Mouse (Mus musculus): ENCODE results near the gene Chek1. TPM values are rescaled to one million over a fixed set of nuclear protein-coding genes. Genes with fewer than 3 reads are reported as not detected.
A peak's percentile ranks its signal among the peaks of the same experiment; 100 is the strongest.

The Chek1 gene
- 45.0 and 55.1 TPM in 2 replicates for total RNA-seq (2014; fragmentation: Nextera tagmentation)
- total RNA-seq (2017) = 122 and 141 TPM in 2 replicates

DNA sequence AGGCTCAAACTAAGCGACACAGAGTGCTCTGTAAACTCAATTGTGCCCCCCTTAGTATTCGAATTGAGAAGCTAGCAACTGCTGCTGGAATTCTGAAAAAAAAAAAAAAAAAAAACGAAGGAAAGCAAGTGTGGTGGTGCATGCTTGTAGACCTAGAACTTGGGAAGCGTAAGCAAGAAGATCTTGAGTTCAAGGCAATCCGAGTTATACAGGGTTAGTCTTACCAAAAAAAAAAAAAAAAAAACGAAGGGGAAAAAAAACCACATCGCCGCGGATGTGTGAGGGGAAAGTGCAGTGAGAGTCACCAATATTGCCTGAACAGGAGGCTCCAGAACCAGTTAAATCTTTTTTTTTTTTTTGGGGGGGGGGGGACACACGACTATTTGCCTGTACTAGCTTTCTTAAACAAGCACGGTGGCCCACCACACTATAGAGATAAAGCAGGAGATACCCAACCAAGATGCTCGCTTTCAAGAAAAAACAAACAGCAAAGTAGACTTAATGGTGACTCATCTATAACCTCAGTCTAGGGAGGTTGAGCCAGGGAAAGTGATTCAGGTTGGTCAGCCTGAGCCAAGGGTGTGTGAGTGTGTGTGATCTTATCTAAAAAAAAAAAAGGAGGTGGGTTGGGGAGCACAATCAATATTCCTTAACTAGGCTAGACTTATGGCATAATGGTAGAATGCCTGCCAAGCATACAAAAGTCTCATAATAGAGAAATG, at the start of gene Chek1:
Chek1 (minus strand) TSS at position 32 of the 722 bp plus-strand sequence.
- ATAC-seq (replicated peaks; ENCODE audit: poor library complexity, severe bottlenecking) = no peak

DNA sequence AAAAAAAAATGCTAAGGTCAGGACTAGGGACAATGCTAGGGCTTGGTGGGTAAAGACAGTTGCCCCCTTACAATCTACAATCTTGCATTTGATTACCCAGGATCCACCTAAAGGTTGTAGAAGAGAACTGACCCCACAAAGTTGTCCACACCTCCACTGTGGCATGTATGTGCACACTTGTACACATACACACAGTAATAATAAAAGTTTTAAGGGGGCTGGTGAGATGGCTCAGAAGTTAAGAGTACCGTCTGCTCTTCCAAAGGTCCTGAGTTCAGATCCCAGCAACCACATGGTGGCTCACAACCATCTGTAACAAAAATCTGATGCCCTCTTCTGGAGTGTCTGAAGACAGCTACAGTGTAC, 42.2 kb upstream of the Chek1 start:
- no peak for ATAC-seq (replicated peaks; ENCODE audit: poor library complexity, severe bottlenecking)

DNA sequence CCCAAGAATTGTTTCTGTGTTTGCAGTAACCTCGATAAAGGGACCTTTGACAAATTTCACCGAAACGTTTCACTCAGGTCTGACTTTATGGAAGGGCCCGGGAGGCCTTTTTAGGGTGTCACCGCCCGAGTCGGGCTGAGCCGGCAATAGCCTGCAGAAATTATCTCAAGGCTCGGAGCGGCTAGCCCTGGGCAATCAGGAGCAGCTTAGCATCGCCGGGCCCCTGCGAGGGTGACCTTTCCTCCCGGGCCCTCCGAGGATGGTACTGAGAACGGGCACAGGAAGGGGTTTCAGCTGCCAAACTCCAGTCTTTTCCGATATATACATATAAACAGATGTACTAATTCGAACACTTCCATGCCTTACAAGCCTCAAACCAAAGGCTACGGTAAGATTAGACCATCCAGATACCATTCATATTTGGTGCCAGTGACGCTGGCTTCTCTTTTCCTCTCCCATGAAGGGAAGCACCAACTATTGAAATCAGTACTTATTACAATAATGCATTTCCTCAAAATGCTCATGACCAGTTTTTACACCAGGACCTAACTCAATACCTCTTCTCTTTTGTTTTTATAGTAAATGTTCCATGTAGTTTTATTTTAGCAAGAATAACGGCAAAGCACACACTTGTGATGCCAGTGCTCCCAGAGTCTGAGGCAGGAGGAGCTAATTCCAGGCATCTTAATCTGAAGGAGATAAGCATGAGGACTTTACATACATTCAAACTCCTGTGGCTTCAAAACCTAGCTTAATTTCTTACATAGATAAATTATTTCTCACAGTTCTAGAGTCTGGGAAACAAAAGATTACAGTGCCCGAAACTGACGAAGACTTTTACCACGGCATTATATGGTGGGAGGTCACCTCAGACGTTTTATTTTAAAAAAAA, 41.5 kb upstream of the Chek1 start:
- peak; percentile 9; the same call in 1 of the 2 replicates for ATAC-seq (replicated peaks; ENCODE audit: poor library complexity, severe bottlenecking)

DNA sequence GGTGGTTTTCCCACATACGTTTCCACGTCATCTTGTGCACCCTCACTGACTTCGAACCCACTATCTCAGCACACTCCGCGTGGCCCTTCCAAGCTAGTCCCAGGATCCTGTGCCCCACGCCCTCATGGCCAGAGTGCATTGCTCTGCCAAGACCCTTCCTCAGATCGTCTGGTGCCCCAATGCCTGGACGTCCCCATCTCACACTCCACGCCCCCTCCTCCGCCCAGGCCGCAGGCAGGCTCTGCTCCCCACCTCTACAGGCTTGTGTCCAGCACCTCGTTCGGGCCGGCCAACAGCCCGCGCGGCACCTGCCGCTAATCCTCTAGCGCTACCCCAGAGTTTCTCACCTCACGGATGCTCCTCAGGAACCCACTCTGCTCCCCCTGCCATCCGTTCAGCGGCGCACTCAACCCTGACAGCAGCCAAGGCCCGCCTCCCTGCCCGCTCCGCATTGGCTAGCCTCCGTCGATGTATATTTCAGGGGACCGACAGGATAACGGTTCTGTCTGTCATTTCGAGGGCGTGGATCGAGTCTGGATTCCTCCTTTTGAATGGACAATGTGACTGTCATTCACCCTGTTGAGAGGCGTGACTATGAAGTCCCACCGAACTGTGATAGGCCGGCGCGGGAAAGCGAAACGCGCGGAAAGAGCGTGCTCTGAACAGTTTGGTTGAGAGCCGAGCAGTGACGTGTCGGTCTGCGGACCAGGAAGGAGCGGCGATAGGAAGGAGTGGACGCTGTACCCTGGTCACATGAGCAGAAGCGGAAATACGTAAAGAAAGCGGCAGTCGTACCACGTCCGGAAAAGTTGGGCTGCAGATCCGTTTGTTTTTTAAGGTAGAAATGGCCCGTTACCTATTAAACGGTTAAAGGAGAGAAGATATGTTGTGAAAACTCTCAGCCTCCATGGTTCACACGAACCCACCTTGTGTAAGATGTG, 40.6 kb upstream of the Chek1 start, which contains the start of gene Stt3a:
Stt3a (minus strand) TSS at position 477 of the 941 bp plus-strand sequence.
- ATAC-seq (replicated peaks; ENCODE audit: poor library complexity, severe bottlenecking) = peak; percentile 92

DNA sequence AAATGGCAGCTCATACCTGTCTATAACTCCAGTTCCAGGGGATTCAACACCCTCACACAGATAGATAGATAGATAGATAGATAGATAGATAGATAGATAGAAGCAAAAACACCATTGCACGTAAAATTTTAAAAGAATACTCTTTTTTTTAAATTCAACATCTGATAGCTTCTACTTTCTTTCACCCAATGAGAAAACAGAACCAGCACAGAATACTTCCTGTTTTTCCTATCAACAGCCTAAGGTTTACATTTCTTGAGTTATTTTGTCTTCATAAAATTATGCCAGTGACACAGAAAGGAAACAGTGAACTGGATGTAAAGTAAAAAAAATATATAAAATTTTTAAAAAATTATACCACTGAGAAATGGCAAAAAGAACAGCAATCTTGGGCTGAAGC, 37.5 kb upstream of the Chek1 start:
- no peak for ATAC-seq (replicated peaks; ENCODE audit: poor library complexity, severe bottlenecking)

DNA sequence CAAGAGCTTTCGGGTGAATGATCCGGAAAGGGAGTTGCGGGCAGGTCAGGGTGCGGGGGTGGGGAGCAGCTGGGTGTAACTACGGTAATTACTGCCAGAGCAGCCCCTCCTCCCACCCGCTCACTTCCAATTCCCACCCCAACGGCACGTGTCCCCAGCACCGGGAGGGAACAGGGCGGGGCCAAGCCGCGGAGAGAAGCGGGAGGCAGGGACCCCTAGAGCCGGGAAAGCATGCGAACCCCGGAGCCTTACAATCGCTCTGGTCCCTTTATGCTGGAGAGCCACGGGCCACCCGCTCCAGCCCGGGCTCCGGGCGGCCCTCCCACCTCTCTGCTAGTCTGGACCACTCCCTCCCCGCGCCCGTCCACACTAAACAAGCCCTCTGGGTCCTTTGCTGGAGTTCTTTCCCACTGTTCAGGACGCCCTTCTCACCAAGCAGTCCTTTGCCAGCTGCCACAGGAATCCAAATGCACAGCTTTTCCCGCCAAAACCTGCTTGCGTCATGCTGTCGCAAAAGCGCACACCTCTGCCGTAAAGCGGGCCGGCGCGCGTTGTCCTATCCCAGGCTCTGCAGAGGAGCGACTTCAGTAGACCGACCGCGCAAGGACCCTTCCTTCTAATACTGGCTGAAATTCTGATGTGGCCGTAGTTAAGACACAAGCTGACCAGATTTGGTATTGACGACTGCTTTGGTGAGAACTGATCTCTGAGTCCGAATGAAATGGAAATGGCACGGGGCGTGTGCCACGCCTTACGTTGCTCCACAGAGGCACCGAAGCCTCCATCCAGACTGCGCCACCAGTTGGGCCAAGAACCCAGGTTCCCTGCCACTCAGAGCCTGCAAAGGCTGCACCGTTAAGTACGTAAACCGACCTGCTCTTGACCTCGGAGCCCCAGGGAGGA, 483 bp downstream of the Chek1 start:
- peak; percentile 88 for ATAC-seq (replicated peaks; ENCODE audit: poor library complexity, severe bottlenecking)

DNA sequence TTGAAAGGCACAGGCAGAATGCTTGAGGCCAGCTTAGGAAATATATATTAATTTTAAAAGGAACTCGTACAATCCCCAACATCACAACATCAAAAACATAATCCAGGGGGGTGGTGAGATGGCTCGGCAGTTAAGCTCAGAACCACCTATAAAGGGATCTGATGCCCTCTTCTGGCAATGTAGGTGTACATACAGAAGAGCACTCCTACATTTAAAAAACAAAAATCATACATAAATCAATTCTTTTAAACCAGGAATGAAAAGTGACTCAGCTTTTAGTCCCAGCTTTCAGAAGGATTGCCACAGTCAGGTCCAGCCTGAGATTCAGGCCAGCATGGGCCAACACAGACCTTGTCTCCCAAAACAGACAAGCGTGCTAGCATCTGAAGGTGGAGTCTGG, 10.2 kb downstream of the Chek1 start:
- no peak for ATAC-seq (replicated peaks; ENCODE audit: poor library complexity, severe bottlenecking)

DNA sequence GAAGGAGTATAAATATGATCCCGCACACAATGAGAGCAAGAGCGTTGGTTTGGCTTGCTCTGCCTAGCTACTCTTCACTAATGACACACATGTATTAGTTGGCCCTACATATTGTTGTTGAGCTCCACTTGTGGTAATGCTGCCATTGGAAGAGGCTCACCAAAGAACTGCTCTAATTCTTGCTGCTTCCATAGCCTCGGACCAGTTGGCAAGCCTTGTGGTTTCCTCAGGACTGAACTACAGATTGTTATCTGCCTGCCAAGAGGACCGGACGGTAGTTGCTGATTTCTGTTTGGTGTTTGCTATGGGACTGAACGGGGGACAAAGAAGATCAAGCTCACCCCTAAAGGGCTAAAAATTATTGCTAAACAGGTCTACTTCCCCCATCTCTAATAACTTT, 19.6 kb downstream of the Chek1 start:
- no peak for ATAC-seq (replicated peaks; ENCODE audit: poor library complexity, severe bottlenecking)

DNA sequence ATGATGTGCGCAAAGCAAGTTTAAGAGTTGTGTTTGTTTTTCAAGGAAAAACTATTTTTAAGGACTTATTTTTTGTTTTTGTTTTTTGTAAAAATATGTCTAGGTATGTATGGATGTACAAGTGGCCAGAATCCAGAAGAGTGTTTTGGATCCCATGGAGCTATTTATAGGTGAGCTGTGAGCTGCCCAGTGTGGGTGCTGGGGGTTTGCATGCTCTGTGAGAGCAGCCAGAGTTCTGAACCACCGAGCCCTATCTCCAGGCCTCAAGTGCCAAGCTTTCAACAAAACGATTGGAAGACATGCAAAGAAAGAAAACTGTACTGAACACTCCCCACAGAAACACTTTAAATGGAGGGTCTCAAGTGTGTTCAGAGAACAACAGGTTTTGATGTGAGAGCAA, 20.9 kb downstream of the Chek1 start:
- ATAC-seq (replicated peaks; ENCODE audit: poor library complexity, severe bottlenecking) = no peak

DNA sequence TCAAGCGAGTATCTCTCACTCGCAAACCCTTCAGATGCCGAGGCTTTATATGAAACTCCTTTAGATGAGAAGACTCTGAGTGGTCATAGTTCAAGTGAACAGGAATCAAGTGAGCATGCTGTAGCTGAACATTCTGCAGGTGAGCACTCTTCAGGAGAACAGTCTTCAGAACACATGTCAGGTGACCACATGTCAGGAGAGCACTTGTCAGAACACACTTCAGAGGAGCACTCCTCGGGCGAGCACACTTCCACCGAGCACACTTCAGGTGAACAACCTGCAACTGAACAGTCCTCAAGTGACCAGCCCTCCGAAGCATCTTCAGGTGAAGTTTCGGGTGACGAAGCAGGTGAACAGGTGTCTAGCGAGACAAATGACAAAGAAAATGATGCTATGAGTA, 32.6 kb downstream of the Chek1 start:
- no peak for ATAC-seq (replicated peaks; ENCODE audit: poor library complexity, severe bottlenecking)

DNA sequence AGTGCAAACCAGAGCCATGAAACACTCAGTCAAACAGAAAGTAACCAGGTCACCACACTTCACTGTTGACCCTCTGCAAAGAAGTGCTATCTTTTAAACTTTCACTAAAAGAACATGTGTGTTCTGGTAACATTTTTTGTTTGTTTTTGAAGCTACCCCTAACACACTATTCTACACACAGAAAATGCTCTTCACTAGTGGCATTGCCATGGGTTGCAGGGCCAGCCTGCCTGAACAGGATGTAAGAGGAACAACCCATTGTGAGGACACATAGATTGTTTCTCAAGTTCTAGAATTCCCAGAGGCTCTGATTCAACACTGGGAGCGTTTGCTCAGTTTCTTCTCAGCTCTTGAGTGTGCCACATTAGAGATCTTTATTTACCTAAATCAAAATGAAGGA, 33.9 kb downstream of the Chek1 start, which contains the start of gene Acrv1:
Acrv1 (plus strand) TSS at position 301 of the 400 bp plus-strand sequence.
- no peak for ATAC-seq (replicated peaks; ENCODE audit: poor library complexity, severe bottlenecking)

DNA sequence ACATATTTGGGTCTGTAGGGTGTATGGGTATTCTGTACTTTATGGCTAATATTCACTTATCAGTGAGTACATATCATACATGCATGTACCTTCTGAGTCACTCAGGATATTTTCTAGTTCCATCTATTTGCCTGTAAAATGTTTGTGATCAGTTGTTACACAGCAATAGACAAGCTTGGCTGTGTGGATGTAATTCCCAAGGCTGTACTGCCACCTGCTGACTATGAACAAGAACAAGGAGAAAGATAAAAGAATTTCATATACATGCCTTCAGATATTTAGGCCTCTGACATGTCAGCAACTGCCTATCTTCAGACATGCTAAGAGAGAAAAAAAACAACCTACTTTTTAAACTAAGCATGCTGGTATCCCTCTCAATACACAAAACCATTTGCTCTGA, 39.5 kb downstream of the Chek1 start:
- no peak for ATAC-seq (replicated peaks; ENCODE audit: poor library complexity, severe bottlenecking)

DNA sequence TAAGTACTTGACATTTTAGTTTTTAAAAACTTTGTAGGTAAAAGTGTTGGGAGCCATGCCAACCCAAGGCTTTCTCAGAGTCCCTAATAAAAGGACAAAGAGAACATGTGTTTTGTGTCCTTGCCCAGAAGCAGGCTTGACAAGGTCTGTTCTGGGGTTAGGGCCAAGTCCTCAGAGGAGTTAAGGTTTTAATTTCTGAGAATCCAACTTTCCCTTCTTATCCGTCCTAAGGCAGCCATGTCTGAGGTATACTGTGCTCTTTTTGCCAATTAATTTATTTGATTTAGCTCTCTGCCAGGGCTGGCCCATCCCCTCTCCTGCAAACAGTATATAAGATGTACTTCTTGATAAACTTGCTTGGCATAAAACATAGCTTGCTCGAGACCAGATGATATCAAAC, 45.4 kb downstream of the Chek1 start:
- no peak for ATAC-seq (replicated peaks; ENCODE audit: poor library complexity, severe bottlenecking)

Other genes with a start within 250 kb of the Chek1 start
- gene Gm5615, start 185.1 kb downstream of the Chek1 start, total RNA-seq (2014; fragmentation: Nextera tagmentation) = not detected in 2 replicates
- gene Gm5615, start 185.1 kb downstream of the Chek1 start, total RNA-seq (2017) = not detected in 2 replicates
- gene Gm17689, start 144.4 kb downstream of the Chek1 start, total RNA-seq (2014; fragmentation: Nextera tagmentation) = not detected in 2 replicates
- gene Gm17689, start 144.4 kb downstream of the Chek1 start, total RNA-seq (2017) = not detected in 2 replicates
- gene A630095E13Rik, start 83.7 kb downstream of the Chek1 start, total RNA-seq (2014; fragmentation: Nextera tagmentation) = not detected in 2 replicates
- gene A630095E13Rik, start 83.7 kb downstream of the Chek1 start, total RNA-seq (2017) = not detected in 2 replicates
- not detected in 2 replicates for gene Acrv1, start 33.8 kb downstream of the Chek1 start, total RNA-seq (2014; fragmentation: Nextera tagmentation)
- not detected in 2 replicates for gene Acrv1, start 33.8 kb downstream of the Chek1 start, total RNA-seq (2017)
- gene Stt3a, start 40.6 kb upstream of the Chek1 start, total RNA-seq (2014; fragmentation: Nextera tagmentation) = 193 and 246 TPM in 2 replicates
- gene Stt3a, start 40.6 kb upstream of the Chek1 start, total RNA-seq (2017) = 596 and 768 TPM in 2 replicates
- gene Ei24, start 70.3 kb upstream of the Chek1 start, total RNA-seq (2014; fragmentation: Nextera tagmentation) = 47.8 and 59.9 TPM in 2 replicates
- gene Ei24, start 70.3 kb upstream of the Chek1 start, total RNA-seq (2017) = 36.9 and 43.2 TPM in 2 replicates
- not detected in 2 replicates for gene Fez1, start 94.8 kb upstream of the Chek1 start, total RNA-seq (2014; fragmentation: Nextera tagmentation)
- gene Fez1, start 94.8 kb upstream of the Chek1 start, total RNA-seq (2017) = not detected in 2 replicates